Mouse (Mus musculus) heart, embryonic 14.5 days (tissue): Measurements from ENCODE around the gene A730015C16Rik. TPM values are rescaled to one million over a fixed set of nuclear protein-coding genes. Genes with fewer than 3 reads are reported as not detected.

ENCODE experiments used
- ATAC-seq: fragments of 200-750 bp; cut with Nextera tagmentation; 2 replicates; pipeline ENCODE4 v1.8.0; 2017; ENCODE audit warnings: low read depth, moderate TSS enrichment; ENCODE audit not compliant: insufficient number of reproducible peaks, insufficient read depth, low FRiP score
- H3K27ac ChIP-seq, 2 experiments: fragments of 200-500 bp in 1 of 2; fragments of 300-500 bp in 1 of 2; sonication (generic) in 1 of 2; replicated peaks in 1 of 2; 2 replicates each; pipeline ENCODE4 v1.5.1; 2012 to 2014; ENCODE audit warnings: low read depth in 2 of 2, low read length in 2 of 2, control low read depth in 1 of 2, mild to moderate bottlenecking in 1 of 2, mixed read lengths in 1 of 2; ENCODE audit not compliant: control insufficient read depth in 1 of 2, insufficient read depth in 1 of 2
- H3K27me3 ChIP-seq: fragments of 300-500 bp; sonication (generic); 2 replicates; pipeline ENCODE4 v1.6.1; 2014; ENCODE audit warnings: mild to moderate bottlenecking, low read length, control low read depth; ENCODE audit not compliant: control insufficient read depth, insufficient read depth
- H3K36me3 ChIP-seq: fragments of 300-500 bp; sonication (generic); 2 replicates; pipeline ENCODE4 v1.6.1; 2014; ENCODE audit warnings: mild to moderate bottlenecking, control low read depth, low read length, mixed read lengths; ENCODE audit not compliant: control insufficient read depth, insufficient read depth
- H3K4me1 ChIP-seq, 2 experiments: fragments of 200-500 bp in 1 of 2; fragments of 300-500 bp in 1 of 2; sonication (generic) in 1 of 2; 2 replicates each; pipeline ENCODE4 v1.6.1; 2012 to 2014; ENCODE audit warnings: low read length in 2 of 2, control low read depth in 1 of 2, mixed read lengths in 1 of 2; ENCODE audit not compliant: control insufficient read depth in 2 of 2, insufficient read depth in 2 of 2
- H3K4me2 ChIP-seq: fragments of 300-500 bp; sonication (generic); 2 replicates; pipeline ENCODE4 v1.6.1; 2014; ENCODE audit warnings: mild to moderate bottlenecking, low read length
- H3K4me3 ChIP-seq, 2 experiments: fragments of 200-500 bp in 1 of 2; fragments of 300-500 bp in 1 of 2; sonication (generic) in 1 of 2; 2 replicates each; pipeline ENCODE4 v1.5.1; 2012 to 2014; ENCODE audit warnings: low read length in 2 of 2, mild to moderate bottlenecking in 2 of 2, control low read depth in 1 of 2, low read depth in 1 of 2, moderate library complexity in 1 of 2; ENCODE audit not compliant: control insufficient read depth in 1 of 2, insufficient read depth in 1 of 2
- H3K9ac ChIP-seq: fragments of 300-500 bp; sonication (generic); 2 replicates; pipeline ENCODE4 v1.6.1; 2014; ENCODE audit warnings: mild to moderate bottlenecking, low read length
- H3K9me3 ChIP-seq: fragments of 300-500 bp; sonication (generic); 2 replicates; pipeline ENCODE4 v1.6.1; 2016; ENCODE audit warnings: low read length, control low read depth; ENCODE audit not compliant: control insufficient read depth
- WGBS: fragments of 180-500 bp; shearing (Covaris S2); extraction: QIAGEN DNeasy Blood & Tissue Kit; methylation state at CpG from one replicate; pipeline ENCODE4 v1.1.7; 2014; 5-methylcytosine and 5-hydroxymethylcytosine counted together
- polyA plus RNA-seq: library from polyadenylated mRNA; unstranded; fragments of >200 nt; fragmentation: Nextera tagmentation; extraction: Ambion mirVana; gene quantifications from 2 replicates; pipeline ENCODE4 v1.2.1, GENCODE M21; 2014

Gene A730015C16Rik
- polyA plus RNA-seq, result 0.73 and 1.4 TPM in 2 replicates

GRCm38 (mm10) chr4:108848505-108848848, at the start of gene A730015C16Rik:
Gene A730015C16Rik, minus strand, starts transcription at chr4:108848619.
- peak within 1 kb of the TSS; percentile 73 to 94 for H3K27ac ChIP-seq
- H3K4me2 ChIP-seq, result peak within 1 kb of the TSS; percentile 85
- H3K36me3 ChIP-seq, result peaks cover 27% of the 10 kb centered on the region
- H3K9me3 ChIP-seq, result no peaks in the 10 kb centered on the region
- no peak for ATAC-seq
- H3K4me3 ChIP-seq, result peak within 1 kb of the TSS; percentile 80 to 93
- peaks cover 2 to 18% of the 10 kb centered on the region in 2 experiments; a peak in 3 of 4 replicates for H3K4me1 ChIP-seq
- H3K27me3 ChIP-seq, result no peaks in the 10 kb centered on the region
- H3K9ac ChIP-seq, result peak within 1 kb of the TSS; percentile 89
- 12% methylated on average over 20 of the region's 20 CpGs for WGBS

DNA sequence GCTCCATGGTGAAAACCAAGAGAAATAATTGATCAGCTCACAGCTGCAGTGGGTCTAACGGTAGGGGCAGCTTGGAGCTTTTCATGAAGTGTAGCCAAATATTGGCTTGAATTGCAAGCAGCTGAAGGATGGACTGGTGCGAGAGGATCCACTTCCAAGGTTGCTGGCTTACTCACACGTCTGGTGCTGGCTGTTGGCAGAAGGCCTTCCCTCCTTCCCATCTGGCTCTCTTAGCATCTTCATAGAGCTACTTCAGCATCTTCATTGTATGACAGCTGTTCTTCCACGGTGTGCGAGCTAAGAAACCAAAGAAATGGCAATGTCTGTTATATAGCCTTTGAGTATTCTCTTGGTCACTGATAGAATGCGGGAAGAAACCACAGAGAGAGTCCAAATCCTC, 42.5 kb upstream of the A730015C16Rik start:
- H3K36me3 ChIP-seq, result no peaks in the 10 kb centered on the region
- no peak for ATAC-seq
- no peak overlapping the region for H3K27ac ChIP-seq
- 0 out of 2 replicates have a peak, but pooled peaks cover 3% of the 10 kb centered on the region for H3K9me3 ChIP-seq
- H3K4me3 ChIP-seq, result no peak overlapping the region
- H3K9ac ChIP-seq, result no peak overlapping the region
- 87% methylated on average over 6 of the region's 6 CpGs for WGBS
- no peak overlapping the region for H3K4me2 ChIP-seq
- no peaks in the 10 kb centered on the region for H3K4me1 ChIP-seq
- H3K27me3 ChIP-seq, result no peaks in the 10 kb centered on the region

- Histone ChIP-seq H3K4me2 (no peak overlapping the region), H3K36me3 (no peaks in the 10 kb centered on the region), H3K9me3 (0 out of 2 replicates have a peak, but pooled peaks cover 3% of the 10 kb centered on the region), H3K9ac (no peak overlapping the region), H3K4me3 (no peak overlapping the region), H3K27me3 (no peaks in the 10 kb centered on the region), H3K27ac (no peak overlapping the region), H3K4me1 (no peaks in the 10 kb centered on the region)
- no peak for ATAC-seq
- WGBS, result 82% methylated on average over 4 of the region's 4 CpGs
Measured at GRCm38 (mm10) chr4:108887456-108887855, 39.0 kb upstream of the A730015C16Rik start.

GRCm38 (mm10) chr4:108883815-108884214, 35.4 kb upstream of the A730015C16Rik start:
- no peak overlapping the region for H3K4me2 ChIP-seq
- ATAC-seq, result no peak
- H3K27me3 ChIP-seq, result peaks cover 10% of the 10 kb centered on the region
- H3K36me3 ChIP-seq, result no peaks in the 10 kb centered on the region
- 40% methylated on average over 13 of the region's 13 CpGs for WGBS
- H3K9me3 ChIP-seq, result 0 out of 2 replicates have a peak, but pooled peaks cover 3% of the 10 kb centered on the region
- H3K4me3 ChIP-seq, result no peak overlapping the region
- H3K27ac ChIP-seq, result no peak overlapping the region
- H3K9ac ChIP-seq, result no peak overlapping the region
- H3K4me1 ChIP-seq, result peaks cover 5 to 7% of the 10 kb centered on the region in 2 experiments; a peak in 2 of 4 replicates

DNA sequence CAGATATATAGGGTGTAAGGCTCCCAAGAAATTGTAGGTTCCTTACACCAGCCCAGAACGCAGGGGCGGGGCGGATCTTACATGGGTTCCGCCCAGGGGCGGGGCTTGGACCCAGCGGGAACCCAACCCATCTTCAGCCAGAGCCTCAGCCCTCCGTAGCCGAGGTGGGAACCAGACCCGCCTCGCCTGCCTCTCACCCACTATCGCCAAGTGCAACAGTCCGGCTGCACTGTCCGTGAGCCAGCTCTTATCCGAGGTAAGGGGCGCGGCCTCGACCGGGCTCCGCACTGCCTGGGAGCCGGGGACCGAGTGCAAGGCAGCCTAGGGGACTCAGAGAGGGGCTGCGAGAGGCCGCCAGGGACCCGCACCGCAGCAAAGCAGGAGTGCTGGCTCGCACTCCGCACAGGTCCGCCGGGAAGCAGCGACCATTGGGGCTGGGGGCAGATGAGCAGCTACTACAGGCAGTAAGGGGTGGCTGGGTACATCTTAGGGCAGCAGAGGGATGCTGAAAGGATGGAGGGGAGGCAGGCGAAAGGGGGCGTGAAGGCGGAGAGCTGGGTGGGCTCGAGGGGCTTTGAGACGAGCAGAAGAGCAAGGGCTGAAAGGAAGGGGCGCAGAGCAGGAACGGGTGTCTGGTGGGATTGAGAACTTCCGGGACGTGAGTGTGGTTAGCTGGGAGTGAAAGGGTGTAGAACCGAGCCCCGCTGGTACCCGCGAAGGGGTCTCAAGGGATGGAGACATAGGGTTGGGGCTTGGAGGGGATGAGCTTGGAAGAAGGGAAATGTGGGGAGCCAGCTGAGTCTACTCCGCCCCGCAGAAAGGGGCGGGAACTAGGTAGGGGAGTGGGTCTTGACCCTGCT, 30.8 kb upstream of the A730015C16Rik start, which contains the start of gene Rab3b:
TSS of gene Rab3b (plus strand) at position 101 of the 860 bp plus-strand sequence.
- Histone ChIP-seq H3K27ac (no peak within 1 kb of the TSS), H3K4me1 (peaks cover 5 to 9% of the 10 kb centered on the region in 2 experiments; a peak in 2 of 4 replicates), H3K4me2 (peak within 1 kb of the TSS; percentile 97), H3K27me3 (peaks cover 14% of the 10 kb centered on the region), H3K4me3 (peak within 1 kb of the TSS; percentile 53 to 54), H3K36me3 (no peaks in the 10 kb centered on the region), H3K9me3 (no peaks in the 10 kb centered on the region), H3K9ac (peak within 1 kb of the TSS; percentile 68)
- WGBS, result under 1% methylated on average over 46 of the region's 46 CpGs
- ATAC-seq, result peak; percentile 80

GRCm38 (mm10) chr4:108877901-108878300, 29.5 kb upstream of the A730015C16Rik start:
- Histone ChIP-seq H3K27me3 (peaks cover 14% of the 10 kb centered on the region), H3K4me2 (no peak overlapping the region), H3K27ac (no peak overlapping the region), H3K4me3 (no peak overlapping the region), H3K9ac (no peak overlapping the region), H3K9me3 (no peaks in the 10 kb centered on the region), H3K4me1 (peaks cover 5 to 9% of the 10 kb centered on the region in 2 experiments; a peak in 2 of 4 replicates), H3K36me3 (no peaks in the 10 kb centered on the region)
- WGBS, result 72% methylated on average over 6 of the region's 6 CpGs
- no peak for ATAC-seq

DNA sequence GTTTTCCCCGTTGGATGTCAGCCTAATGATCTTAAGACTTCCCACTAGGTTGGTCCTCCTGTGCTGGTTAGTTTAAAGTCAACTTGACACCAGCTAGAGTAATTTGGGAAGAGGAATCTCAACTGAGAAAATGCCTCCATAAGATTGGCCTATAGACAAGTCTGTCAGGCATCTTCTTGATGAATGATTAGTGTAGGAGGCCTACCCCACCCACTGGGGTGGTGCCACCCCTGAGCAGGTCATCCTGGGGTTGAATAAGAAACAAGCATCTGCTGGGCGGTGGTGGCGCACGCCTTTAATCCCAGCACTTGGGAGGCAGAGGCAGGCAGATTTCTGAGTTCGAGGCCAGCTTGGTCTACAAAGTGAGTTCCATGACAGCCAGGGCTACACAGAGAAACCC, 25.3 kb upstream of the A730015C16Rik start:
- Histone ChIP-seq H3K4me3 (no peak overlapping the region), H3K4me1 (0 out of 4 replicates have a peak, but pooled peaks cover 0 to under 1% of the 10 kb centered on the region in 2 experiments), H3K9me3 (no peaks in the 10 kb centered on the region), H3K4me2 (no peak overlapping the region), H3K36me3 (no peaks in the 10 kb centered on the region), H3K27me3 (peaks cover 4% of the 10 kb centered on the region; the same call in 1 of the 2 replicates), H3K27ac (no peak overlapping the region), H3K9ac (no peak overlapping the region)
- WGBS, result 87% methylated on average over 5 of the region's 5 CpGs
- ATAC-seq, result no peak
